Mouse (Mus musculus) ovary, adult 10 weeks (tissue): ENCODE data around the gene Cyp26b1. TPM values are rescaled to one million over a fixed set of nuclear protein-coding genes. Genes with fewer than 3 reads are reported as not detected.

ENCODE experiments used
- polyA plus RNA-seq: library from polyadenylated mRNA; stranded (reverse); fragments of 350-450 nt; fragmentation: Illumina TruSeq; extraction: RNeasy Lipid Tissue Mini Kit (QIAGEN cat#74804); gene quantifications from one replicate; pipeline ENCODE4 v1.2.3, GENCODE M21; 2014

Cyp26b1 gene
- 3.5 TPM for polyA plus RNA-seq

GRCm38 (mm10) chr6:84593693-84594092 lies at the start of gene Cyp26b1:
Gene Cyp26b1, minus strand, starts transcription at chr6:84593908.

